Mouse (Mus musculus): ENCODE results near the gene Lcn5. TPM values are rescaled to one million over a fixed set of nuclear protein-coding genes. Genes with fewer than 3 reads are reported as not detected.
"Not testable (repeated sequence)": the region's sequence is repeated elsewhere in the genome, so short reads cannot be mapped to it uniquely, and the experiment has no call there.

Gene Lcn5
- polyA plus RNA-seq, 1 experiment from 2014 or later: not detected

DNA sequence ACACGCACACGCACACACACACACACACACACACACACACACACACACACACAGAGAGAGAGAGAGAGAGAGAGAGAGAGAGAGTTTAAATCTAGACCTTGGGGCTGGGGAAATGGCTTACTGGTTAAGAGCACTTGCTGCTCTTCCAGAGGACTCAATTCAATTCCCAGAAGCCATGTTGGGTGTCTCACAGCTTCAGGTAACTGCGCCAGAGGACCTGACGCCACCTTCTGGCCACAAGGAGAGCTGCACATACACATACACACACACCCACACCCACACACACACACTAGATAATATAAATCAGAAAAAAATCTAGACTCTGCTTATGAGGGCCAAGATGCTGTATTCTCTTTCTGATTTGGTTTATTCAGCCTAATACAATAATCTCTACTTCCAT is 29.2 kb downstream of the Lcn5 start:
- no peaks in the 10 kb centered on the region for H3K4me1 ChIP-seq
- no peak overlapping the region for H3K9ac ChIP-seq
- no peak overlapping the region for H3K27ac ChIP-seq
- H3K4me2 ChIP-seq (replicated peaks): no peak overlapping the region
- no peaks in the 10 kb centered on the region for H3K27me3 ChIP-seq (replicated peaks)
- H3K36me3 ChIP-seq: no peaks in the 10 kb centered on the region
- ATAC-seq (ENCODE audit: low FRiP score, low read depth): no peak
- no peak overlapping the region for H3K4me3 ChIP-seq
- WGBS: 59% methylated on average over 2 of the region's 4 CpGs
- no peaks in the 10 kb centered on the region for H3K9me3 ChIP-seq

DNA sequence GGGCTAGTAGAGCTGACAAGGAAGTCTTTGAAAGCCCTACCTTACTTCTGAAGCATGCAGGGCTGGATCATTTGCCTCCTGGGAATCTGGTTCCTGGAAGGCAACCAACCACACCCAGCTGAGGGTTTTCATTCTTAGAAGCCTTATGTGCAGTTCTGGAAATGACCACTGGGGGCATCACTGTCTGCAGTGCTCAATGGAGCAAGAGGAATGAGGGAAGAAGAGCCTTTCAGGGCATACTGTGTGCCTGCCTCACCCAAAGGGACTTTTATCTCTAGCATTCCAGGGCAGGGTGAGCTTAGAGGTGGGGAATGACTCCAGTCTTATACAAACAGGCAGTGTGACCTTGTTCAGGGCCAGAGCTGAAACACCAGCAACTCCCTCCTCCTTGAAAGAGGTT is 36.9 kb downstream of the Lcn5 start:
- Histone ChIP-seq H3K4me3 (no peak overlapping the region), H3K9me3 (no peaks in the 10 kb centered on the region), H3K4me1 (no peaks in the 10 kb centered on the region), H3K36me3 (no peaks in the 10 kb centered on the region), H3K27me3 (replicated peaks) (no peaks in the 10 kb centered on the region), H3K9ac (no peak overlapping the region), H3K27ac (no peak overlapping the region), H3K4me2 (replicated peaks) (no peak overlapping the region)
- ATAC-seq (ENCODE audit: low FRiP score, low read depth): no peak

DNA sequence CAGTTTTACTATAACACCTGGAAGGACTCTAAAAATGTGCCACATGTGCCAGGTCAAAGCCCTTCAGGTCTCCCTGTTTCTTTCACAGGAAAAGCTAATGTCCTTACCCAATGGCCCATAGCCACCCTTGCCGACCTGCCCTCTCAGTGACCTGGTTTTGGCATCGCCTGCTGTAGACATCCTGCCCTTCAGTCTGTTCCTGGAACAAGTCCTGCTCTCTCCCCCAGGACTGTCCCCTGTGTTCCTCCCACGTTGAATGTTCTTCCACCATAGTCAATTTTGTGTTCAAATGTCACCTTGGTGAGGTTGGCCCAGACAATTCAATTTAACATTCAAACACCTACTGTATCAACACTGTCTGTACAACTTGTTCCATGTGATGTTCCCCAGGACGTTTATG is 39.2 kb downstream of the Lcn5 start:
- Histone ChIP-seq H3K27me3 (replicated peaks) (no peaks in the 10 kb centered on the region), H3K27ac (no peak overlapping the region), H3K4me3 (no peak overlapping the region), H3K4me1 (no peaks in the 10 kb centered on the region), H3K9me3 (no peaks in the 10 kb centered on the region), H3K9ac (no peak overlapping the region), H3K4me2 (replicated peaks) (no peak overlapping the region), H3K36me3 (no peaks in the 10 kb centered on the region)
- 68% methylated on average over 4 of the region's 4 CpGs for WGBS
- no peak for ATAC-seq (ENCODE audit: low FRiP score, low read depth)

- H3K27ac ChIP-seq: no peak overlapping the region
- no peaks in the 10 kb centered on the region for H3K9me3 ChIP-seq
- 89% methylated on average over 2 of the region's 2 CpGs for WGBS
- no peaks in the 10 kb centered on the region for H3K4me1 ChIP-seq
- no peak overlapping the region for H3K9ac ChIP-seq
- no peak for ATAC-seq (ENCODE audit: low FRiP score, low read depth)
- H3K4me3 ChIP-seq: no peak overlapping the region
- no peaks in the 10 kb centered on the region for H3K36me3 ChIP-seq
- no peak overlapping the region for H3K4me2 ChIP-seq (replicated peaks)
- no peaks in the 10 kb centered on the region for H3K27me3 ChIP-seq (replicated peaks)
These were observed 40.9 kb downstream of the Lcn5 start for GRCm38 (mm10) chr2:25698696-25699095.

DNA sequence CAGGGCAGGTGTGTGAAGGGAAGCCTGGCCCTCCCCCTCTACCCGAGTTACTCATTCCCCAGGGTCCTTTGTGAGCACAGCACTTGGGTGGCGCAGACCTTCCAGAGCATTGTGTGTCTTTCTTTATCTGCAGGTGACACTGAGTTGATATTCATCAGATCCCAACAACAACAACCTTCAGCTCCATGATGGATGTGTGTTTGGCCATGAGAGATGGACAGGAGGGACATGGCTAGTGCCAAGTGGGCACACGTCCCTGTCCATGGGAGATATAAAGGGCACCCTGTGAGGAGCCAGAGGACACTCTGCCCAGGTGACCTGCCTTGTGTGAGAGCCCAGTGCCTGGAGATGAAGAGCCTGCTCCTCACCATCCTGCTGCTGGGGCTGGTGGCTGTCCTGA is 42.0 kb downstream of the Lcn5 start, which contains the start of gene Obp2a:
TSS of gene Obp2a (plus strand) at position 301 of the 400 bp plus-strand sequence.
- 87% methylated on average over 3 of the region's 3 CpGs for WGBS
- H3K4me1 ChIP-seq: not testable (repeated sequence)

DNA sequence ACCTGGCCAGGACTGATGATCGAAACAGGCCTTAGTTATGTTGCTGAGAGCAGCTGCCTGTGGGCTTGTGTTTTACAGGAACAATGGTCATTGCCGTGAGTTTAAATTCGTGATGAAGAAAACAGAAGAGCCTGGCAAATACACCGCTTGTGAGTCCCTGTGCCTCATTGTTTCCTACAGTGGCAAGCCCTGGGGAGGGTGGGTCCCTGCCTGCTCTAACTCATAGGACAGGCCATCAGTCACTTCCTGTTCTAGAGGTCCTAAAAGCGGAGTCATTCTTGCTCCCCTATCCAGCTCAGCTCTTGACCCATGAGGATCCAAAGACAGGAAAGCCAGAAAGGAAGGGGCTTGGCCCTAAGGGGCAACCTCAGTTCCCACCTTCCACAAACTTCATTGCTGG is 43.2 kb downstream of the Lcn5 start:
- Histone ChIP-seq H3K27me3 (replicated peaks) (no peaks in the 10 kb centered on the region), H3K4me3 (no peak overlapping the region), H3K27ac (no peak overlapping the region), H3K9ac (no peak overlapping the region), H3K4me2 (replicated peaks) (no peak overlapping the region), H3K36me3 (no peaks in the 10 kb centered on the region), H3K9me3 (no peaks in the 10 kb centered on the region), H3K4me1 (no peaks in the 10 kb centered on the region)
- WGBS: 84% methylated on average over 5 of the region's 5 CpGs
- ATAC-seq (ENCODE audit: low FRiP score, low read depth): no peak

More for the DNA sequence above, 42.0 kb downstream of the Lcn5 start, which contains the start of gene Obp2a:
- not testable (repeated sequence) for H3K4me3 ChIP-seq; H3K27me3 ChIP-seq (replicated peaks); H3K36me3 ChIP-seq; H3K9ac ChIP-seq; H3K9me3 ChIP-seq; H3K27ac ChIP-seq; ATAC-seq (ENCODE audit: low FRiP score, low read depth); H3K4me2 ChIP-seq (replicated peaks)

- Histone ChIP-seq H3K4me1 (peaks cover 8% of the 10 kb centered on the region), H3K9ac (no peak overlapping the region), H3K4me3 (no peak overlapping the region), H3K9me3 (no peaks in the 10 kb centered on the region), H3K36me3 (no peaks in the 10 kb centered on the region), H3K27ac (no peak overlapping the region), H3K4me2 (replicated peaks) (no peak overlapping the region), H3K27me3 (replicated peaks) (no peaks in the 10 kb centered on the region)
- no peak for ATAC-seq (ENCODE audit: low FRiP score, low read depth)
- WGBS: 83% methylated on average over 4 of the region's 4 CpGs
These were observed 46.0 kb downstream of the Lcn5 start for GRCm38 (mm10) chr2:25703706-25704105.

DNA sequence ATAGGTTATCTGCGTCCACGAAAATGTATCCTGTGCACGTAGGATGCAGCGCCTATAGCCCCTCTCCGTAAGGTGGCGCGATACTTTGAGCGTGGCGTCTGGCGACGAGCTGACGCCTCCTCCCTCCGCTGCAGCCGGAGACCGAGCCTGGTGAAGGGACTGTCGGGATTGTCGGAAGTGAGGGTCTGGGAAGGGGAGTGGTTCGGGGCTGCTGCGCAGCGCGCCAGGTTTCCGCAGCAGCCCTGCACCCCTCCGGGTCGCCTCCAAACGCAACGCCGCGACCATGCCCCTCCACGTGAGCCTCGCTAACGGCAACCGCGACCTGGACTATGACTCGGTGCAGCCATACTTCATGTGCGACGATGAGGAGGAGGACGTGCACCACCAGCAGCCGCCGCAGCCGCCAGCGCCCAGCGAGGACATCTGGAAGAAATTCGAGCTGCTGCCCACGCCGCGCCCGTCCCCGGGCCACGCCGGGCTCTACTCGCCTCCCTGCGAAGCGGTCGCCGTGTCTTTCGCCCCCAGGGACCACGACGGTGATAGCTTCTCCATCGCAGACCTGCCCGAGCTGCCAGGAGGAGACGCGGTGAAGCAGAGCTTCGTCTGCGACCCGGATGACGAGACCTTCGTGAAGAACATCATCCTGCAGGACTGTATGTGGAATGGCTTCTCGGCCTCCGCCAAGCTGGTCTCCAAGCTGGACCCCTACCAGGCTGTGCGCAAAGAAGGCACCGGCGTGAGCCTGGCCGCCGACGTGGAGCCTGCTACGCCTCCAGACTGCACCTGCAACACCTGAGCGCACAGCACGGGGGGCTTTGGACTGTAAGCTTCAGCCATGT is 49.1 kb downstream of the Lcn5 start, which contains the start of gene Bmyc:
TSS of gene Bmyc (plus strand) at position 97 of the 839 bp plus-strand sequence.
- peaks cover 12% of the 10 kb centered on the region for H3K4me1 ChIP-seq
- peak within 1 kb of the TSS; percentile 62 for H3K27ac ChIP-seq
- WGBS: under 1% methylated on average over 78 of the region's 78 CpGs
- no peaks in the 10 kb centered on the region for H3K27me3 ChIP-seq (replicated peaks)
- peak within 1 kb of the TSS; percentile 82 for H3K4me2 ChIP-seq (replicated peaks)
- H3K9me3 ChIP-seq: no peaks in the 10 kb centered on the region
- peak within 1 kb of the TSS; percentile 76 for H3K9ac ChIP-seq
- ATAC-seq (ENCODE audit: low FRiP score, low read depth): peak; percentile 89
- H3K36me3 ChIP-seq: no peaks in the 10 kb centered on the region
- H3K4me3 ChIP-seq: peak within 1 kb of the TSS; percentile 72

- Histone ChIP-seq H3K9ac (no peak overlapping the region), H3K4me1 (peaks cover 12% of the 10 kb centered on the region), H3K4me3 (no peak overlapping the region), H3K36me3 (no peaks in the 10 kb centered on the region), H3K27me3 (replicated peaks) (no peaks in the 10 kb centered on the region), H3K9me3 (no peaks in the 10 kb centered on the region), H3K27ac (no peak overlapping the region), H3K4me2 (replicated peaks) (peak overlapping the region; percentile 35)
- whole genome bisulfite sequencing: 76% methylated on average over 2 of the region's 2 CpGs
- ATAC-seq (ENCODE audit: low FRiP score, low read depth): no peak
These were observed 50.4 kb downstream of the Lcn5 start for GRCm38 (mm10) chr2:25708121-25708520.

DNA sequence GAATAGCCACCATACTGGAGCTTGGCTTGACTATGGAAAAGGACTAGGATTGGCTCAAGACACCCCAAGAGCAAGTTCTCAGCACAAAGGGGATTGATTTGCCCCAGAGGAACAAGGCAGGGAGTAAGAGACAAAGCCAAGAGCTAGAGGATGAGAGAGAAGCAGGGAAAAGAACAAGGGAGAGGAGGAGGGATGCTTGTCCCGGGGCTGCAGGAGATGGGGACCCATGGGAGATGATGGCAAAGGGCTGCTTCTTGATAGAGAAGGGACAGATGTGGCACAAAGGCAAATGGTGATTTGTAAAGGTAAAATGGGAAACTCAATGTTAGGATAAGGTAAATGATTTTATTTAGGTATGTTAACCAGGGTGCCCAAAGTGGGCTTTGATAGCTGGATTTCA is 51.3 kb downstream of the Lcn5 start:
- H3K4me2 ChIP-seq (replicated peaks); H3K4me3 ChIP-seq; H3K9me3 ChIP-seq; H3K27me3 ChIP-seq (replicated peaks); H3K9ac ChIP-seq; H3K36me3 ChIP-seq; ATAC-seq (ENCODE audit: low FRiP score, low read depth); H3K27ac ChIP-seq: not testable (repeated sequence)
- H3K4me1 ChIP-seq: peaks cover 12% of the 10 kb centered on the region
- WGBS: 88% methylated on average over 1 of the region's 1 CpGs

DNA sequence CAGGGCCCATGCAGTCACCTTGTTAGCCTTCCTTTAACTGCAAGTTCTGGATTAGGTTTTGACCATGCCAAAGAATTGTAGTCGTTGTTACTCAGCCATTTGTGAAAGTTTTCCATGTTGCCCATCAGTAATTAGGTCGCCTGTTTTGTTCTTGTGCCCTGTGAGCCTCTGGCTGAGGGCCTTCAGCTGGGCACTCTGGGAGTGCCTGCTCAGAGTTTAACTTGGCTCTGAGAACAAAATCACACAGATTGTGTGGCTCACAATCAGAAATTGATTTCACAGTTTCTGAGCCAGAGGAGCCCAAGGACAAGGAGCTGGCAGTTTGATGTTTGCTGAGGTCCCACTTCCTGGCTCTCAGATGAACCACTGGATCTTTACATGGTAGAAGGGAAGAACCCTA is 52.0 kb downstream of the Lcn5 start:
- not testable (repeated sequence) for H3K27ac ChIP-seq; H3K36me3 ChIP-seq; H3K27me3 ChIP-seq (replicated peaks); H3K4me2 ChIP-seq (replicated peaks); H3K9ac ChIP-seq; H3K4me3 ChIP-seq; ATAC-seq (ENCODE audit: low FRiP score, low read depth); H3K9me3 ChIP-seq
- peaks cover 12% of the 10 kb centered on the region for H3K4me1 ChIP-seq
- WGBS: 75% methylated on average over 2 of the region's 2 CpGs
